Mouse (Mus musculus): ENCODE data around the gene Madd.

Madd gene

DNA sequence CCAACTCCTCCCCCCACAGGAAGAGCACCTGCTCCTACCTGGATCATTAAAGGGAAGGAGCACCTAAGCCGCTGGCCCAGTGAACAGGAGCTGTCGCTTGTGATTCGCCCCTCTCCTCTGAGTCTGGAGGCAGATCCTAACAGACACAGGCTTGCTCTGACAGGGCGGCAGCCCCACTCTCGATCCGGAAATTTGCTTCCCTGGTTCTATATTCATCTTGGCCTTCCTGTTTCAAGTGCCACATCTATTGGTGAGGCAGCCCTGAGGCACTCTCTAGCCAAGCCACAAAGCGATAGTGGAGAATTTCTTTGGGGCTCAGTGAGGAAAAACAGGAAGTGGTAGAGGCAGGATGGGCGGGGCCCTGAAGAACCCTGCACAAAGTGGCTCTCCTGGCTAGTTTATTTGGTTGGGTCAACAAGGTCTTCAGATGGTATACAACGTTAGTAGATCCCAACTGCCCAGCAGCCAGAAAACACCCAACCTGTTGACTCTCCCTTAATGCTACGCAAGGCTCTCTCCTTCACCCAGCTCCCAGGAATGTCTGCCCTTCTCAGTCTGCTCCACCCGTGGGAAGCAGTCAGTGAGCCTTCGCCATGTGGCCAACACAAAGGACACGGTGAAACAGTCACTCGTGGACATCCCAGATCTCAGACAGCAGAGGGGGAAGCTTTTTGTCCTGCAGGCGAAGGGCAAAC lies at the start of gene Madd:
Gene Madd, minus strand, starts transcription at position 127 of the 695 bp plus-strand sequence.
- no peak for DNase-seq (ENCODE audit: low spot score in 2 of 2)

GRCm38 (mm10) chr2:91229735-91230134 lies 46.1 kb upstream of the Madd start:
- DNase-seq (ENCODE audit: low spot score in 2 of 2): no peak

- no peak for DNase-seq (ENCODE audit: low spot score in 2 of 2)
Measured at GRCm38 (mm10) chr2:91223614-91224013, 40.0 kb upstream of the Madd start.

DNA sequence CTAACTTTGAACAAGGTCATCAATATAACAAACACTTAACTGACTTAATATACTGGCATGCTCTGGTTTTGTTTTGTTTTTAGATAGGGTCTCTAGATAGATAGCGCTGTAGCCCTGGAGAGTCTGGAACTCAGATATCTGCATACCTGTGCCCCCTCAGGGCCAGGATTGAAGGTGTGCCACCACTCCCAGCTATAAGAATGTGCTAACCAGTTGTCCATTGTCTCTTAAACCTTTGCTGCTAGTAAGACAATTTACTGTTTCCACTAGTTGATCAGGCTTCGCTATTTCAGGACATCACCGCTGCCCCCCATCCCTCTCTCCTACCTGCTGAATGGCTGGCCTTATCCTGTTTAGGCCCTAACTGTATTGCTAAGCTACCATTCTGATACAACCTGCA lies 36.9 kb upstream of the Madd start:
- no peak for DNase-seq (ENCODE audit: low spot score in 2 of 2)

DNA sequence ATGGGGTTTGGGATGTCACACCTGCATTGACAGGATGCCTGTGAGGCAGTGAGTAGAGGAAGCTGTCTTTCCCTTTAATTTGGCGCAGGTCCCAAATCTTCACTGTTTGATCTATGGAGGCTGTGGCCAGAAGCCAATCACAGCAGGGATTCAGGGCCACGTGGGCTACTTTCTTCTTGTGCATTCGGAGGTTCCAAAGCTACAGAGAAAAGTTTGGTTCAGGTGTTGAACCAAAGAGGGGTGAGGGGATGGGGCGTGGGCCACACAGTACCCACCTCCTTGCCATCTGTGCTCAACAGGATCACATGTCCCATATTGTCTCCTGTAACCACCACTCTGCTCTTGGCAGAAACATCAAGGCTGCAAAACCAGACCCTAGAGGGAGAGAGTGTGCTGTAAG lies 33.4 kb upstream of the Madd start:
- no peak for DNase-seq (ENCODE audit: low spot score in 2 of 2)

GRCm38 (mm10) chr2:91213311-91213710 lies 29.7 kb upstream of the Madd start:
- DNase-seq (ENCODE audit: low spot score in 2 of 2): no peak

- no peak for DNase-seq (ENCODE audit: low spot score in 2 of 2)
Measured at GRCm38 (mm10) chr2:91206254-91206775, 22.7 kb upstream of the Madd start.

DNA sequence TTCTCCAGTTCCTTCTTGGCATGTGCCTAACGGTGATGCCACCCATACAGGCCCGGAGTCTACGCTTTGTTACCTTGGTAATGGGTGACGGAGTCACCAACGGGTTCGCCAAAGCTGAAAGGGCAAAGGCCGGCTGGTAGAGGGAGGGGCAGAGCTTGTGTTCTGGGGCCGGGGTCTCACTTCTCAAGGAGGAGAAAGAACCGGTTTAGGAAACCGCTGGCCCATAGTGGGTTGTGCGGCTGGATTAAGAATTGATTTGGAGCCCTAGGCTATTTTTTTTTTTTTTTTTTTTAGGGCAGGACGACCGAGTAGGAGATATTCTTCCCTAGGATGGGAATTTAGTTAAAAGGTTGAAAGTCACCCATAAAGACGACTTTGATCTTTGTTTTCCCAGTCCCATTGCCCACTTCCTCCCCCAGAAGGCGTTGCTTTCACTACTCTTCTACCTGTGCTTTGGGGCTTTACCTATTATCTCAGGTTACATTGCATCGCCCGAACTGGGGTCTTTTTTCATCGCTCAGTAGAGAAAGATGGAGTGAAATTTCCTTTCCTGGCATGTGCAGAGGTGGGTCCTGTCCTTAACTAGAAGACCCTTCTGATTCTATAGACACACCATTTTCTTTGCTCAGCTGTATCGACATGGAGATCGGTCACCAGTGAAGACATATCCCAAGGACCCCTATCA lies 19.5 kb upstream of the Madd start:
- DNase-seq (ENCODE audit: low spot score in 2 of 2): no peak

GRCm38 (mm10) chr2:91202222-91202971 lies 18.8 kb upstream of the Madd start, which contains the start of the genes Nr1h3 and Acp2:
Gene Nr1h3 (minus strand): TSS chr2:91202834.
Gene Acp2 (plus strand): TSS chr2:91202885.
- DNase-seq (ENCODE audit: low spot score in 2 of 2): peak; percentile 89 to 94

- DNase-seq (ENCODE audit: low spot score in 2 of 2): no peak
Measured at GRCm38 (mm10) chr2:91198888-91199287, 15.3 kb upstream of the Madd start.

DNA sequence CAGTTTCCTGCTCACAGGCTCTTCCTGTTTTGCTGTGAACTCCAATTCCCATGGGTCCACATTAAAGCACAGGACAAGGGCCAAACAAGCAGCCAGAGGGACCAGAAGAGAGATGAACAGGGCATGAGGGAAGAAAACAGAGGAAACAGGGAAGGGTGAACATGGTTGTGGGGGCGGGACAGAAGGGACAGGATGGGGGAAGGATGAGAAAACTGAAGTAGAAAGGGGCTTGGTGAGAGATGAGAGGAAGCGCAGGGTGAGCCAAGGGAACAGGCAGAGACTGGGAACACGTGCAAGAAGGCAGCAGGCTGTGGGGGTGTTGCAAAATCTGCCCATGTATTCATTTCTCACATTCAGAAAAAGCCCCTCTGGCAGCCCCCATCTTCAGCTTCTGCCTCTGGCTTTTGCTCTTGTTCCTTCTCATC lies 13.0 kb upstream of the Madd start:
- no peak for DNase-seq (ENCODE audit: low spot score in 2 of 2)

DNA sequence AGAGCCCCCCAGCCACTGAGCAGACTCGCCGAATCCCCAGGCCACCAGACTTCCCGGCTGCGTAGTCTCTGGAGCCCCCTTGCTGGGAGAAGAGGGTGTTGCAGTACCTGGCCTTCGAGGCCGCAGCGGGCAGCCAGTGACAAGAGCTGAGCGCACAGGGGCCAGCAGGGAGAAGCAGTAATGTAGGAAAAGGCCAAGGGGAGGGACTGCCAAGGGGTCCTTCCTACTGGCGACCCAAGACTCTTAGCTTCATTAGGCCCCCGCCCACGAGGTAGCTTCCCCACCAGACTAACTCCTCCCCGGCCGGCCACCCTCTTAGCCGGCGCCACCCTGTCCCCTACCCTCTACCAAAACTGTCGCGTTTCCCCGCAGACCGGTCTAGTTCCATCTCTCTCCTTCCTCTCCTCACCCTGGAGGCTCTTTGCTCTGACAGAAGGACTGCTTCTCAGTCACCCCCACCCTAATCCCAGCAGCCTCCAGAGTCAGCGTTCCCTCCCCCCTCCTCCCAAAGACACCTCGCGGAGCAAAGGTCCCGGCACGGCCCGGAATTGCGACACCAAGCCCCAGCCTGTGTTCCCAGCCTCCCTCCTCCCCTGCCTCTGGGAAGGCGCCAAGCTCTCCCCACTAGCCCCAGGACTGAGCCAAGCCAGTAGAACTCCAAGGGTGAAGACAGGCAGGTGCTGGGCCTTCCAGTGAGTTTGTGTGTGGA lies 11.1 kb upstream of the Madd start:
- peak in 1 of 2 experiments; percentile 42 for DNase-seq (ENCODE audit: low spot score in 2 of 2)

GRCm38 (mm10) chr2:91190501-91190900 lies 6.9 kb upstream of the Madd start:
- no peak for DNase-seq (ENCODE audit: low spot score in 2 of 2)

DNA sequence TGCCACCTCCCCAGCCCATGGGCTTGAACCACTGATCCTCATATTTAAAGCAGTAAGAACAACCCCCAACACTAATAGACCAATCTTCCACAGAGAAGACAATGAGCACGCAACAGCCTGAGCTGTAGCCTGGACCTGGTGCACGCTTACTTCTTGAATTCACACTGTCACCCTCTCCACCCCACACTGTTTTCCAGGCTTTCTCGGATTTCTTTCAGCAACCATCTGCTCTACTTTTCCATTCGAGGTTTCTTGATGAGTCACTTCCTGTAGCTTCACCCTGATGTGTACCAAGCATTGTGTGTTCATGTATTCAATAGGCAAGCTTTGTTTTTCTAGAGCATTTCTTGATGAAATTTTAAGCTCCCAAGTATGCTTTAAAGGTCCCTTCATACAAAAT lies 3.8 kb upstream of the Madd start:
- DNase-seq (ENCODE audit: low spot score in 2 of 2): no peak

- DNase-seq (ENCODE audit: low spot score in 2 of 2): no peak
Measured at GRCm38 (mm10) chr2:91186208-91186607, 2.6 kb upstream of the Madd start.

DNA sequence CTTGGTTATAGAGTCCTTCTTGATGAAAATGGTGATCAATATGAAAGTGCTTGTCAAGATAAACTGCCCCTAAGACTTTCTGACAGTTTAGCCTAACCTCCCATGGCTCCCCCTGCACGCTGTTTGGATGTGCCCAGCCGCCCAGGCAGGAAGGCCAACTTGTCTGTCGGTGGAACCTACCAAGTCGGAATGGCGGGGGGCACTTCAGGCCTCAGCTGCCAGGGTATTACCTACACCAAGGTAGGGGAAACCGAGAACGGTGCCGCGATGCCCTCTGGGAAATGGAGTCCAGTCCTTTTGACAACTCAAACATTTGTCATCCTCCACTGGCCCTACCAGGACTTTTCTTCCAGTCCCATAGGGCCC lies 506 bp downstream of the Madd start:
- peak; percentile 91 to 94 for DNase-seq (ENCODE audit: low spot score in 2 of 2)

DNA sequence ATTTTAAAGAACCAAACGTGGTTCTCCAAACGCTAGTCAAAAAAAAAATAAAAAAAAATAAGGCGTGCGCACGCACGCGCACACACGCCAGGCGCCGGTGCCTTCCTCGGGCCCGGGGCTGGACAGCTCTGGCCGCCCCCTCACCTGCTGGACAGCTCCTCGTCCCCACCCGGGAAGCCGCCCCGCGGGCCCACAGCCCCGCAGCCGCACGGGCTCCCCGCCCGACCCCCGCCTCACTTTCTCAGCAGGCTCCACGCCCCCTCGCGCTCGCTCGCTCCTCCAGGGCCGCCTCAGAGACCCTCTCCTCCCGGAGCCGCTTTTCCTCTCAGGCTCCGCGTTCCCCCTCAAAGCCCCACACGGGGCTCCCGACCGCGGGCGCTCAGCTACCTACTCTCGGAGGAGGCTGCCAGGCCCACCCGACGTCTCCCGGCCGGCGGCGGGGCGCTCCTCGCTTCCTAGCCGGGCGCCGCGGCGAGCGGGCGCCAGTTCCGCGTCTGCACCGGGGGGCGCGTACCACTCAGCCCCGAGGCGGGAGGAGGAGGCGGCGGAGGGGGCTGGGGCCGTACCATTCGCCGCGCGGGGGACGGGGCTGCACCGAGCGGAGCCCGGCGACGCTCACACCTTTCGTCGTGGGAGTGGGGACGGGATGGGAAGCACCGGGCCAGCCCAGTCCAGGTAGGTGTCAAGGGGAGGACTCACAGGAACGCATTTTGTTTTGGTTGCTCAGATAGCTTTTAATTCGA lies 1.1 kb downstream of the Madd start:
- DNase-seq (ENCODE audit: low spot score in 2 of 2): peak; percentile 75 to 76

DNA sequence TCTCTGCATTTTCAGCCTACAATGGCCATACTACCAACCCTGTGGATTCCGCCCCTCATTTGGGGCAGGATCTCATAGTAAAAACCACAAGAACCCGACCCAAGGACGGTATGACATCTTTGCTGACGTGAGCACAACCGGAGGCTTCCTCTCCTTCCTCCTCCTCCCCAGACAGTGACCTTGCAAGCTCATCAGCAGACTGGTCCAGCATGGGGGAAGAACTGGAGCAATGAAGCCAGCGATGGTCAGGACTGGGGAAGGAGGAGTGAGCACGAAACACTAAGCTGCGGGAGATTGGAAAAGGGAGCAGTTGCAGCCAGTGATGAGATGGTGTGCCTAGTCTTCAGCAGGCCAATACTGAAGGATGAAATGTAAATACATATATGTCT lies 1.6 kb downstream of the Madd start:
- DNase-seq (ENCODE audit: low spot score in 2 of 2): no peak

DNA sequence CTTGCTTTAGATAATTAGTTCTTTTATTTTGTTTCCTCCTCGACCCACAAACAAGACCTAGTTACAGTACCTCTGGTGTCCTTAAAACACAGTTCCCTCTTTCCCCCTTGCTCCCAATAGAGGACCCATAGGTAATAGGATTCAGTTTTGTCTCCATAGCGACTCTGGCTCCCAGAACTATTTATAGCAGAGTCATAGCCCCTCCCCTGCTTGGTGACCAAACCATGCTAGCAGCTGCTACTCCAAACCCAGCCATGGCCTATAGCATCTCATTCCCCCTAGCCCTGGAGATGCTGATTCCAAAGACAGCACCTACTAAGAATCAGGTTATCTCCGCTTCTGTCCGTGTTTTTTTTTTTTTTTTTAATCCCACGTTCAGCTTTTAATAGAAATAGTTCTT lies 2.9 kb downstream of the Madd start:
- no peak for DNase-seq (ENCODE audit: low spot score in 2 of 2)

- DNase-seq (ENCODE audit: low spot score in 2 of 2): no peak
Measured at GRCm38 (mm10) chr2:91179825-91180224, 3.8 kb downstream of the Madd start.

DNA sequence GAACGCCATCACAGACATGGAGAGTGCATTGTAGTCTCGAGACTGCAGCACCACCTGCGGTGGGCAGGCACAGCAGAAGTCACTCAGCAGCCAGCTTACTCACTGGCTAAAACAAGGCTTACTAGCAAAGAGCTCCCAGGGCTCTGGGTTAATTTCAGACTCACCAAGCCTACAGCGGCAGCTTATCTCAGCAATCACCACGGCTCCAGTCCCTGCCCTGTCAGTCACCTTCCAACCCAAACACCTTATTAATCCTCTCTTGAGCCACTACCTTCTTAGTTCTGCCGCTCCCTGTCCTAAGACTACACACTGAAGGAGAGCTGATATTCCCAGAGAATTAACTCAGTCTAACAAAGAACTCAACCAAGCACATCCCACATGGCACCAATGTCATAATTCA lies 7.4 kb downstream of the Madd start:
- no peak for DNase-seq (ENCODE audit: low spot score in 2 of 2)
